Mouse (Mus musculus) liver, adult 2 months (tissue): ENCODE measurements at regions not wholly inside any gene's neighbourhood (a gene's known extent, or its start where the extent isn't known, plus 50 kb on each side); places are given as distances from the start of the nearest gene placed in this dataset.

Experiments
- CTCF ChIP-seq: fragments of 200-500 bp; IDR thresholded peaks from 2 replicates; pipeline ENCODE4 v1.5.1; 2011; ENCODE audit warnings: low read depth, low read length, control low read depth
- POLR2A ChIP-seq: fragments of 200-500 bp; IDR thresholded peaks from 2 replicates; pipeline ENCODE4 v1.6.1; 2011; ENCODE audit warnings: low read length, control low read depth; ENCODE audit not compliant: insufficient read depth; ENCODE audit errors: extremely low read depth

- TF ChIP-seq POLR2A (no peak), CTCF (no peak)
Observed at GRCm38 (mm10) chr1:165050176-165050575, 110.4 kb downstream of the Tbx19 start.
